Mouse (Mus musculus) liver, embryonic 13.5 days (tissue): ENCODE results near the gene Apbb2. TPM values are rescaled to one million over a fixed set of nuclear protein-coding genes. Genes with fewer than 3 reads are reported as not detected.

Experiments used
- ATAC-seq: fragments of 200-750 bp; cut with Nextera tagmentation; 2 replicates; pipeline ENCODE4 v1.8.0; 2017; ENCODE audit warnings: low read depth, mild to moderate bottlenecking, moderate number of reproducible peaks, moderate library complexity
- DNase-seq: peaks from one replicate; pipeline ENCODE4 v3.0.0; 2022
- H3K27ac ChIP-seq: fragments of 300-500 bp; sonication (generic); 2 replicates; pipeline ENCODE4 v1.5.1; 2015; ENCODE audit warnings: moderate library complexity, mild to moderate bottlenecking, inconsistent platforms
- H3K27me3 ChIP-seq: fragments of 300-500 bp; sonication (generic); 2 replicates; pipeline ENCODE4 v1.6.1; 2015; ENCODE audit warnings: mild to moderate bottlenecking, inconsistent platforms
- H3K36me3 ChIP-seq: fragments of 300-500 bp; sonication (generic); 2 replicates; pipeline ENCODE4 v1.6.1; 2015; ENCODE audit warnings: mild to moderate bottlenecking, inconsistent platforms
- H3K4me1 ChIP-seq: fragments of 300-500 bp; sonication (generic); replicated peaks from 2 replicates; pipeline ENCODE4 v1.6.1; 2015; ENCODE audit warnings: inconsistent platforms
- H3K4me2 ChIP-seq: fragments of 300-500 bp; sonication (generic); 2 replicates; pipeline ENCODE4 v1.6.1; 2015; ENCODE audit warnings: inconsistent platforms, mild to moderate bottlenecking, moderate library complexity
- H3K4me3 ChIP-seq: fragments of 300-500 bp; sonication (generic); replicated peaks from 2 replicates; pipeline ENCODE4 v1.5.1; 2015; ENCODE audit warnings: mild to moderate bottlenecking, inconsistent platforms
- H3K9ac ChIP-seq: fragments of 300-500 bp; sonication (generic); 2 replicates; pipeline ENCODE4 v1.6.1; 2015; ENCODE audit warnings: mild to moderate bottlenecking, inconsistent platforms
- H3K9me3 ChIP-seq: fragments of 300-500 bp; sonication (generic); replicated peaks from 2 replicates; pipeline ENCODE4 v1.6.1; 2016; ENCODE audit warnings: inconsistent platforms
- WGBS: fragments of 180-500 bp; shearing (Covaris S2); methylation state at CpG from one replicate; pipeline ENCODE4 v1.1.7; 2015; ENCODE audit not compliant: insufficient replicate concordance; 5-methylcytosine and 5-hydroxymethylcytosine counted together
- polyA plus RNA-seq: library from polyadenylated mRNA; unstranded; fragments of >200 nt; fragmentation: Nextera tagmentation; extraction: Ambion mirVana; gene quantifications from 2 replicates; pipeline ENCODE4 v1.2.1, GENCODE M21; 2015

Gene Apbb2
- polyA plus RNA-seq, 1 experiment from 2014 or later = 4.3 TPM

GRCm38 (mm10) chr5:66391771-66392170 lies 226.8 kb downstream of the Apbb2 start:
- no peaks in the 10 kb centered on the region for H3K4me1 ChIP-seq
- H3K9me3 ChIP-seq = no peaks in the 10 kb centered on the region
- no peaks in the 10 kb centered on the region for H3K27me3 ChIP-seq
- ATAC-seq (no peak), DNase-seq (no peak)
- H3K36me3 ChIP-seq = no peaks in the 10 kb centered on the region
- H3K4me3 ChIP-seq = no peak overlapping the region
- no peak overlapping the region for H3K9ac ChIP-seq
- 72% methylated on average over 11 of the region's 11 CpGs for WGBS
- no peak overlapping the region for H3K27ac ChIP-seq
- no peak overlapping the region for H3K4me2 ChIP-seq

- Histone ChIP-seq H3K9me3 (no peaks in the 10 kb centered on the region), H3K27me3 (no peaks in the 10 kb centered on the region), H3K9ac (no peak overlapping the region), H3K4me3 (no peak overlapping the region), H3K4me1 (no peaks in the 10 kb centered on the region), H3K36me3 (no peaks in the 10 kb centered on the region), H3K27ac (no peak overlapping the region), H3K4me2 (no peak overlapping the region)
- ATAC-seq (no peak), DNase-seq (no peak)
- 57% methylated on average over 5 of the region's 5 CpGs for WGBS
Observed at GRCm38 (mm10) chr5:66391299-66391698, 227.3 kb downstream of the Apbb2 start.

- H3K27me3 ChIP-seq = no peaks in the 10 kb centered on the region
Observed at GRCm38 (mm10) chr5:66390567-66390966, 228.0 kb downstream of the Apbb2 start.

DNA sequence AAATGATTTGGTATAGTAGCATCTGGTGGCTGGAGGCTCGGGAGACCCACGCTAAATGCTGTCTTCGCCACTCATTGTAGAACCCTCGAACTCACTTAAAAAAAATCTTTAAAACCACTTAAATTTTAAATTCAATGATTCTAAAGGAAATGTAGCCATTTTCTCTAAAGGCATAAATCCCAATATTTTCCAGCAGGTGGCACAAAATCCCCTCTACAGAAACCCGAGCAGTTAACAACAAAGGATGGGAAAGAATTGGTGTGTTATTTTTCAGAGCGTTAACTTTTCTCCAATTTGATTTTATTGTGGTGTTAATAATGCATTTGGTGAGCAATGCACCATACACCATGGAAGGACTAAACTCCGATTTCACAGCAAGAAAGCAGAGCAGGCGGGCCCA lies 231.1 kb downstream of the Apbb2 start:
- H3K4me1 ChIP-seq = no peaks in the 10 kb centered on the region
- ATAC-seq = no peak
- H3K4me3 ChIP-seq = no peak overlapping the region
- no peaks in the 10 kb centered on the region for H3K9me3 ChIP-seq
- H3K27ac ChIP-seq = no peak overlapping the region
- H3K4me2 ChIP-seq = no peak overlapping the region
- H3K36me3 ChIP-seq = no peaks in the 10 kb centered on the region
- H3K27me3 ChIP-seq = no peaks in the 10 kb centered on the region
- WGBS = 73% methylated on average over 8 of the region's 8 CpGs
- no peak overlapping the region for H3K9ac ChIP-seq
- no peak for DNase-seq

More at GRCm38 (mm10) chr5:66390567-66390966, 228.0 kb downstream of the Apbb2 start:
- WGBS = 73% methylated on average over 6 of the region's 6 CpGs
- H3K9ac ChIP-seq = no peak overlapping the region
- H3K36me3 ChIP-seq = no peaks in the 10 kb centered on the region
- no peak overlapping the region for H3K27ac ChIP-seq
- no peaks in the 10 kb centered on the region for H3K9me3 ChIP-seq
- H3K4me3 ChIP-seq = no peak overlapping the region
- no peaks in the 10 kb centered on the region for H3K4me1 ChIP-seq
- ATAC-seq (no peak), DNase-seq (no peak)
- H3K4me2 ChIP-seq = no peak overlapping the region

DNA sequence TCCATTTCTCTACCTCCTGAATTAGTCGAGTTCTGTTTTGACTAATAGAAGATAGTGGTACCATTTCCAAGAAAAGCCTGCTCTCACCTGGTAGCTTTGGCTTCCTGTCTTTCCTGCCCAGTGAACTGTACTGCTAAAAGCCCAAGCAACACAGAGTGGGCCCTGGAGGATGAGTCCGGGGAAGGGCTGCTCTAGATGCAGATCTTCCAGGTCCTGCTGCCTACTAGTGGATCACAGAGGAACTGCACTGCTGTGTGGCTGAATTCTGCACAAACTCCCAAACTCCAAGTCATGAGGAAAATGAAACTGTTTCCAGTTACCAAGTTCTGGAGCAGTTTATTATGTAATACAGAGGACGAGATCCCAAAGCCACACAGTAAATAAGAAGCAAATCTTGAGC lies 232.9 kb downstream of the Apbb2 start:
- Histone ChIP-seq H3K27ac (no peak overlapping the region), H3K36me3 (no peaks in the 10 kb centered on the region), H3K4me1 (no peaks in the 10 kb centered on the region), H3K9ac (no peak overlapping the region), H3K4me3 (no peak overlapping the region), H3K9me3 (no peaks in the 10 kb centered on the region), H3K27me3 (no peaks in the 10 kb centered on the region), H3K4me2 (no peak overlapping the region)
- WGBS = 30% methylated on average over 3 of the region's 3 CpGs
- ATAC-seq (no peak), DNase-seq (no peak)

DNA sequence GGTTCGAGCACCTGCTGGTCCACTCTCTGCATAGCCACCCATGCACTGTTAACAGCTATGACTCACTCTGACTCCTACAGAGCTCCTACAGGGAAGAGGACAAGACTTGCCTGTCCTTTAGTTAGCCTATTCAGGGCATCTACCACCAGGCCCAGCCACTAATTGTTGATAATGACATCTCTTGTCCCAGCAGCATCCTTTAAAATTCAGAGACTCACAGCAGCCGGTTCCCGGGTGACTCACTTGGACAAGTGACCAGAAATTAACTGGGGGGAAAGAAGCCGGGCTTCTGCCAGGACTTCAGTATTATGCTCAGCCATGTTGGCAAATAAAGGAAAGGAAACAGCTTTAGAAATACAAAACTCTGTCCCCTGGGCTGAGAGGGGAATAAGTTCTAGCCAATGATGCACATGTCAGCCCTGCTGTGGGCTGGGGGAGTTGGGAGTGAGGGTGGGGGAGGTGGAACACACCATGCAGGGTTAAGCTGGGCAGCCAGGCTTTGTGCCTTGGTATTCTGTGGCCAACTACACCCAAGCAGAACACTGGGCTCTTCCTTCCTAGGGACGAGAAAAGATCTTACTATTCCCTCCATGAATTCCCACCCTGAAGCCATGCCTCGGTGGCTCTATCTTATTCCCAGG lies 233.7 kb downstream of the Apbb2 start:
- Histone ChIP-seq H3K36me3 (no peaks in the 10 kb centered on the region), H3K27me3 (no peaks in the 10 kb centered on the region), H3K9ac (no peak overlapping the region), H3K4me3 (no peak overlapping the region), H3K27ac (no peak overlapping the region), H3K4me1 (no peaks in the 10 kb centered on the region), H3K9me3 (no peaks in the 10 kb centered on the region), H3K4me2 (no peak overlapping the region)
- no peak for DNase-seq
- 67% methylated on average over 6 of the region's 6 CpGs for WGBS
- no peak for ATAC-seq

- H3K4me1 ChIP-seq = no peaks in the 10 kb centered on the region
- H3K36me3 ChIP-seq = no peaks in the 10 kb centered on the region
- ATAC-seq (no peak), DNase-seq (no peak)
- no peak overlapping the region for H3K9ac ChIP-seq
- H3K4me3 ChIP-seq = no peak overlapping the region
- H3K4me2 ChIP-seq = no peak overlapping the region
- no peaks in the 10 kb centered on the region for H3K27me3 ChIP-seq
- H3K27ac ChIP-seq = no peak overlapping the region
- 67% methylated on average over 5 of the region's 5 CpGs for WGBS
- no peaks in the 10 kb centered on the region for H3K9me3 ChIP-seq
Observed at GRCm38 (mm10) chr5:66384114-66384513, 234.5 kb downstream of the Apbb2 start.

DNA sequence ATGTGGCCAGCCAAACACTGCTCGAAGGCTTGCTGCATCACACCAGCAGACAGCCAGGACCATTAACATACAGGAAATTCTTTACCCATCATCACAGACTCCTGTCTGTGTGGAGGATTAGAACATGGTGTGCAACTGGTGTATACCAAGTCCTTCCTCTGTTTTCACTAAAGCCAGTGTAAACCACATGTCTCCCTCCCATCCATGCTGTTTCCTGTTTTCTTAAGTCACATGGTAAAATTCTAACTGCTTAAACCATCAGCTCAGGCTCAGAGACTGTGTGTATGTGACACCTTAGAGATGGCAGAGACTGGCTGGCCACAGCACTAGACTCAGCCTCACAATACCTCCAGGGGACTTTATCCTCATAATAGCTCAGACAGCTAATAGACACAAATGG lies 236.5 kb downstream of the Apbb2 start:
- no peak overlapping the region for H3K4me3 ChIP-seq
- H3K36me3 ChIP-seq = no peaks in the 10 kb centered on the region
- DNase-seq = no peak
- no peaks in the 10 kb centered on the region for H3K27me3 ChIP-seq
- no peak overlapping the region for H3K4me2 ChIP-seq
- H3K9ac ChIP-seq = no peak overlapping the region
- no peaks in the 10 kb centered on the region for H3K4me1 ChIP-seq
- WGBS = 53% methylated on average over 1 of the region's 1 CpGs
- ATAC-seq = no peak
- H3K9me3 ChIP-seq = no peaks in the 10 kb centered on the region
- no peak overlapping the region for H3K27ac ChIP-seq

DNA sequence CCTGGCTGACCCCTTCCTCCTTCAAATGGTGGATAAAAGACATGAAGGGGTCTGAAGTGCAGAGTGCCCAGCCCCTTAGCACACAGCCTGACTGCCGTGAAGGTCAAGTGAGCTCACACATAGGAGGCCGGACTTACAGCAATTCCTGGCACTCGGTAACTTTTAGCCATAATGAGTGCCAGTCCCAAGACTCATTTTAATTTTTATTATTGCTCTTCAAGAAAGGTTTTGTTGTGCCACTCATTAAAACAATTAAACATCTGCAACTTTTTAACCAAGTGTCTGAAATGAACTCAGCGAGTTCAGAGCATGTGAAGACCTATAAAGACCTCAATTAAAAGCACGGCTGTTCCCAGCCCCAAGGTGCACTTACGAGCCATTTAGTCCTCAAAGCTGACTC lies 239.6 kb downstream of the Apbb2 start:
- H3K4me1 ChIP-seq = no peaks in the 10 kb centered on the region
- H3K9me3 ChIP-seq = no peaks in the 10 kb centered on the region
- 80% methylated on average over 6 of the region's 6 CpGs for WGBS
- H3K36me3 ChIP-seq = no peaks in the 10 kb centered on the region
- no peak overlapping the region for H3K27ac ChIP-seq
- no peak overlapping the region for H3K4me2 ChIP-seq
- ATAC-seq (no peak), DNase-seq (no peak)
- no peak overlapping the region for H3K4me3 ChIP-seq
- no peaks in the 10 kb centered on the region for H3K27me3 ChIP-seq
- H3K9ac ChIP-seq = no peak overlapping the region

- H3K4me1 ChIP-seq = no peaks in the 10 kb centered on the region
- 56% methylated on average over 14 of the region's 14 CpGs for WGBS
- no peak overlapping the region for H3K27ac ChIP-seq
- H3K4me2 ChIP-seq = no peak overlapping the region
- no peaks in the 10 kb centered on the region for H3K36me3 ChIP-seq
- H3K9ac ChIP-seq = no peak overlapping the region
- H3K9me3 ChIP-seq = no peaks in the 10 kb centered on the region
- no peak for DNase-seq
- ATAC-seq = no peak
- no peaks in the 10 kb centered on the region for H3K27me3 ChIP-seq
- H3K4me3 ChIP-seq = no peak overlapping the region
Observed at GRCm38 (mm10) chr5:66376589-66377270, 241.9 kb downstream of the Apbb2 start.

- Histone ChIP-seq H3K4me2 (no peak overlapping the region), H3K9ac (no peak overlapping the region), H3K9me3 (no peaks in the 10 kb centered on the region), H3K4me3 (no peak overlapping the region), H3K27ac (no peak overlapping the region), H3K36me3 (no peaks in the 10 kb centered on the region), H3K27me3 (no peaks in the 10 kb centered on the region), H3K4me1 (no peaks in the 10 kb centered on the region)
- WGBS = 88% methylated on average over 4 of the region's 4 CpGs
- ATAC-seq = no peak
- no peak for DNase-seq
Observed at GRCm38 (mm10) chr5:66374413-66374812, 244.2 kb downstream of the Apbb2 start.

GRCm38 (mm10) chr5:66373515-66374164 lies 244.9 kb downstream of the Apbb2 start:
- Histone ChIP-seq H3K27me3 (no peaks in the 10 kb centered on the region), H3K9me3 (no peaks in the 10 kb centered on the region), H3K27ac (no peak overlapping the region), H3K4me3 (no peak overlapping the region), H3K4me2 (no peak overlapping the region), H3K36me3 (no peaks in the 10 kb centered on the region), H3K4me1 (no peaks in the 10 kb centered on the region), H3K9ac (no peak overlapping the region)
- ATAC-seq (no peak), DNase-seq (no peak)
- WGBS = 74% methylated on average over 13 of the region's 13 CpGs
